Mouse (Mus musculus): ENCODE measurements around the gene Acbd6.

Gene Acbd6

DNA sequence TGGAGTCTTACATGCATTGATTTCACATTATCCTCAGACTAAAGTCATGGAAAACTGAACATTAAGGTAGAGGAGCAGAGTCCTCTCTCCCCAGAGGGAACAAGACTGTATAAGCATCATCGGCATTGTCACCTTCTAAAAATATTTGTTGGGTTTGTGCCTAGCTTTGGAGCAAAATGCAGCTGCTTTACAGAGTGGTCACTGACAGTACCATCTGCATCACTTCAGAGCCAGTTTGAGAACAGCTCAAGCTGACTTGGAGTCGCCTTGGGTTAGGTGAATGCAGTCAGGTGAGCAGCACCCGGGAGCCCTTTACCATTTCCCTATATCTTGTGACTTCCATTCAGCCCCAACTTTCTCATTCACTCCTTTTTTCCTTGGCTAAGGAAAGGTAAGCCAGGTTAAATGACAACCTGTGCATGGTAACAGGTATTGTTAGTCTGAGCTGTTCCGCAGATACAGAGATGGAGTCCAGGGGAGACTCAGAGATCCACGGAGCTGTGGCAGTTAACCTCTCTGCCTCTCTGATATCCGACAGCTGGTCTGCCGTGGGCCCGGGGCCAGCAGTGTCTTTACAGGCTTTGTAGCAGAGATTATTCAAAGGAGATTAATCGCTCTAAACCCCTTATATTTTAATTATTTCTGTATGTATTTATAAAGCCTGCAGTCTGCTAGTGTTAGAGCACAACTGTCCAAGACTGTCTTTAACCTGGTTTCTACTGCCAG lies 92.4 kb downstream of the Acbd6 start:
- no peak for DNase-seq (ENCODE audit: low spot score in 2 of 2)

DNA sequence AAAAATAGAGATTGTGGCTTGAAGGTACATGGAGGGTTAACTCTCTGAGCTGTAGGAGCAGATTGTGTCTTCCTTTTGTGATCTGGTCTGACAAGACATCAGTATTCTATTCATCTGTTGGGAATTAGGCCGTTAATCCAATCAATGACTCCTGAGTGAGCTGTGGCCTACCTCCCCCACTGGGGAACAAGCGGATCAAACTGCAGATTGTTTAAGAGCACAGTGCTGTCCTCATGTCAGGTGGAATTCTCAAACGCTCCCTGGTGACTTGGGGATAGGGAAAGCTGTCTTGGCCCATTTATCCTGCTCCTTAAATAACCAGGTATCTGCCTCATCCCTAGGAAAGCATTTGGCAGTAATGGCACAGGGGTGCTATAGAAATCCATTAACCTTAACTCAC lies 97.0 kb downstream of the Acbd6 start:
- no peak for DNase-seq (ENCODE audit: low spot score in 2 of 2)

DNA sequence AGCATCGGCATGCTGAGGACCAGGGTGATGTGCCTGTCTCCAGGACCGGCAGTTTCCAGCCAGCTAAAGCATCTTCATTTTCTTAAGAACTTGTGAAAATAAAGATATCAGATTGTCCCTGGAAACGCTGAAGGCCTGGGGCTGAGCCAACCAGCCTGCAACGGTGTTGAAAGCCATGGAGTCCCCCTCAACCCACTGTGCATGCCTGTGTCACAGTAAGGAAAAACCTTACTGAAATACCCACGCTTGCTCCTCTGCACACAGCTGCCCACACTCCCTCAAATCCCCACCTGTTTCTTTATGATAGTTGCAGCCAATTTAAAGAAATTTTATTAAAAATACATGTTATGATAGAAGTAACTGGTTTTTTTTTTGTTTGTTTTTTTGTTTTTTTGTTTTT lies 98.4 kb downstream of the Acbd6 start:
- no peak for DNase-seq (ENCODE audit: low spot score in 2 of 2)

DNA sequence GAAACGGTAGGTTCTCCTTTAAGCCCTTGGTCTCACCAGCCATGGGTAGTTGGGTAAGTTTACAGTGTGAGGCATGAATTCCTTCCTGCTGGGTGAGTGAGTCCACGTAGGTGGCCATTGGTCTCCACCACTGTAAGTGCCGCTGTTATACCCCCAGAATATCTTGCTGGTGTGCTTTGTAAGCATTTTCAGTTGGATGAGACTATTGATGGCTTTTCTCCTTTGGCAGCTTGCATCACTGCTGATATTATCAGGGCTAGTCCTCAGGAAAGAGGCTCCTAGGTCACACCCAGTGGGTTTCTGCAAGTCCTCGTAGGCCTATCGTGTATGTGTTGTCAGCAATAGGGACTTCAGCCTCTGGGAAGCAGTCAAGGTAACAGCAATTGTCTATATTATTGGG lies 106.1 kb downstream of the Acbd6 start:
- DNase-seq (ENCODE audit: low spot score in 2 of 2), result no peak

DNA sequence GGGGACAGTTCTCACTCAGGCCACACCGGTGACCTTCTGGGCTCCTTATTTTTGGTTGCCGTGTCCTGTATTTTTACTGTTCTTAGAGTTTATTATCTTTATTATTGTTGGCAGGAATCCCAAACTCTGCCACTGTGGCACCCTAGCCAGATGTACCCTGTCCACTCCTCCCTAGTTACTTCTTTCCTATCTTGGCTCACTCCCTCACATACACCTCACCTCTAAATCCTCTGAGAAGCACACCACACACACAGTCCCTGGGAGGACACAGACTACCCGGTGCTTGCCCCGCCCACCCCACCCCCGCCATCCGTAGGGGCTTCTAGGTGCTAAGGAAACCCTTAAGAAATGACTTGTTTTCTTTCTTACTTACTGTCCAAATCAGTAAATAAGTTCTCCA lies 117.7 kb downstream of the Acbd6 start:
- no peak for DNase-seq (ENCODE audit: low spot score in 2 of 2)

DNA sequence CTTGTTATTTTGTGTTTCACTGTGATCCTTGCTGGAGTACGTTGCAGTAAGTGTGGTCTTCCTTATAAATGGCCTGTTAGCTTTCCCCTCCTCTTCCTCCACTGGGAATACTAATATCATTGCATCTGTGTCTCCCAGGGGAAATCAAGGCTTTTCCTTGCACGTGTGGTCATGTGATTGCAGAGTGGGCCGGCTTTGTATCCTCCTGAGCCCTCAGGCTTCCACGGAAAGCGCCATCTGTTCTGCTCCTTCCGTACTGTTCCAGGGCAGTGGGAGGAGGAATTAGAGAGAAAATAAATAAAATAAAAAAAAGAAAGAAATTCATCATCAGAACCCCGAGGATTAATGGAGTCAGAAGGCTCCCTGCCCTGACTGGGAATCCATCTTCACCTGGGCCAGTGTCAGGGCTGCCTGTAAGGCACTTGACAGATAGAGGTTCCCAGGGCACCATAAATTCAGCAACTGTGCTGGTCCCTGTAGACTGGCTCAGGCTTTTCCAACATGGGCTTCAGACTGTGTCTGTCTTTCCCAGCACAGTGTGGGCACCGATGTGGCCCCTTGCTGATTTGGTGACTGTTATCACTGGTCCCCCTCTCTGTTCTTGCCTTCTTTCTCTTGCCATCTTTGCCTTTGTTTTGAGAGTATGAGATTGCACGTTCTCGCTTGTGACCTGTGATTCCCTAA lies 123.3 kb downstream of the Acbd6 start:
- no peak for DNase-seq (ENCODE audit: low spot score in 2 of 2)

DNA sequence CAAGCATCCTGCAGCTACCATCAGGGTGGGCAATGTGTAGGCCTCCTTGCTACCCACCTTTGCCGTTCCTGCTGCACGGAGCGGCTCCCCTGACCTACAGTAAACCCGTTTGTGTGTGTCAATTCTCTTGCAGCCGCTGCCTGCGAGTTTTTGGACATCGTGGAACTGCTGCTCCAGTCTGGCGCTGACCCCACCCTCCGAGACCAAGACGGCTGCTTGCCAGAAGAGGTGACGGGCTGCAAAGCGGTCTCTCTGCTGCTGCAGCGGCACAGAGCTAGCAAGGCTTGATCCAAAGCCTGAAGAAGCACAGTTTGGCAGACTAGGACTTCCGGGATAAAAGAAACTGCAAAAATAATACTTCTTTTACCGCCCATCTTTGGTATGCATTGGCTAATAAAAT lies 128.9 kb downstream of the Acbd6 start:
- DNase-seq (ENCODE audit: low spot score in 2 of 2), result no peak

DNA sequence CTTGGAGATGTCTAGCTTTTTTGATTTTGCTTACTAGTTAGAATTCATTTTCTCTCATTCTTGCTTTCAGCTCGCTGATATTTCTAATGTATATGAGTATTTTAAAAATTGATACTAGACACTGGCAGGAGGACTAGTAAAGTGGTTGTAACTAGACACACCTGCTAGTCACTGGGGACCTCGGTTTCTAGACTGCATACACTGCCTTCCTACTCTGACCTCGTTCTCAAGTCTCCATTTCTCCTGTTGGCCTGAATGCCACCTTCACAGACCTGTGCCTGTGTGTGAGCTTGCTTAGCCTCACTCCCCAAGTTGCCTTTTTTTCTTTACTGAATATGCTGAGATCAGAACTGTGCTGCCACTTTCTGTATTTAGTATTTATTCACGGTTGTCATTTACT lies 131.2 kb downstream of the Acbd6 start:
- DNase-seq (ENCODE audit: low spot score in 2 of 2), result no peak

DNA sequence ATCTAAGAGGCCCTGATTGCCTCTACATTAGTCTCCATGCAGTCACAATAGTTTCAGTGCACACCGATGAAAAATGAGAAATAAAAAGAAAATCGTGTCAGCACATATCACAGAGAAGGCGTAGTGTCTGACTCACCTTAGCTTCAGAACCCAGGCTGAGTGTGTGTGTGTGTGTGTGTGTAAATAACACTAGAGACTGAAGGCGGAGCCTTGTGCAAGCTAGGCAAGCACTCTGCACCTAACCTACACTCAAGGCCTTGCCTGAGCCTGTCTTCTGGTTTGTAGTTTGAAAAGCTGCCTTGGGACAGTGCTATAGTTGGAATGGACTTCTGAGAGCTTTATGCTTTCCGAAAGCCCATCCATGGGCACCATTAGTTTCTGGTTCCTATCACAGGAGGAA lies 131.6 kb downstream of the Acbd6 start:
- DNase-seq (ENCODE audit: low spot score in 2 of 2), result no peak

DNA sequence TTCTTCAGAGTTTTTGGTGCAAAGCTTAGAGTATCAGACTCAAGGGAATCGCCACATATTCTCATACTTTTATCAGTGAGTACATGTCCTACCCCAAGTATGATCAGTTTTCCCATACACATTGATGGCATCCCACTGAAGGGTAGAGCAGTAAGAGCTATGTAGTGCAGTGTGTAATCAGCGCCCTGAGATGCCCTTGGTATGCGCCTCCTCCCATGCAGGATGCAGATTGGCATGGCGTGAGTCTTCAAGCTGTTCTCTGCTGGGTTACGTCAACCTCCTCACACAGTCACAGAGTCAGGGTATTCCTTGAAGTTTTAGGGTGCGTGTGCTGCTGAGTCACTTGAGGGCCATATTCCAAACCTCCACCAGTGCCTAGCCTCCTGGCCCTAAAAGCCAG lies 134.3 kb downstream of the Acbd6 start:
- no peak for DNase-seq (ENCODE audit: low spot score in 2 of 2)

DNA sequence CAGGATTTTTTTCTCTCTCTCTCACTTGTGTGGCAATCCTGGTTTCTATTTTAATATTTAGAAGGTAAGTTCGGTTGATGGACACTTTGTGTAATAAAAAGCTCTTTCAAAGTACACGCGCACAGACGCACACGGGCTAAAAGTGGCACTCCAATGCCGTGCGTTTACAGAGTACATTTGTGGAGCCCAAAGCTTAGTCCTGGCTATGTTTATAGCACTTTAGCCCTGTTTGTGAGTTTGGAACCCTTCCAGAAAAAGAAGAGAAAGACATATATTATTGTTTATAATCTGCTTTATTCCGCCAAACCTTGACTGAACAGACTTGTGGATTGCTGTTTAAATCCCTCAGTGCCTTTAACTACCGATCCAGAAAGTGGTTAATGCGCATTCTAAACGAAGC lies 135.1 kb downstream of the Acbd6 start:
- DNase-seq (ENCODE audit: low spot score in 2 of 2), result no peak

DNA sequence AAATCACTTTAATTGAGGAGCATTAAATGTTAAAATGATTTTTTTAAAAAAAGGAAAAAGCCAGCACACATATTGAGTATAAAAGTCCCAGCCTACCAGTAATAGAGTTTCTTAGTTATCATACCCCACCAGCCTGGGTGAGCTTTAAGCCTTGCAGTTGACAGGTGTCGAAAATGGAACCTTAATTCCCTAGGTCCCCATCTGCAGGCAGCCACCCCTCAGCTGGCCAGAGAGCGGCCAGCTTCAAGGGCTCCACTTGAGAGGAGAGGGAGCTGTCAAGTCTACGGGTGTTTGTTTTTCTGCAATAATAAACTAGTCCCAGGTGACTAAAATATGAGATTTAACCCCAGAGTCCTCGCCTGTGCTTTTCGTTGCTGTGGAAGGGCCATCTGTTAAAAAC lies 135.5 kb downstream of the Acbd6 start:
- DNase-seq (ENCODE audit: low spot score in 2 of 2), result no peak

DNA sequence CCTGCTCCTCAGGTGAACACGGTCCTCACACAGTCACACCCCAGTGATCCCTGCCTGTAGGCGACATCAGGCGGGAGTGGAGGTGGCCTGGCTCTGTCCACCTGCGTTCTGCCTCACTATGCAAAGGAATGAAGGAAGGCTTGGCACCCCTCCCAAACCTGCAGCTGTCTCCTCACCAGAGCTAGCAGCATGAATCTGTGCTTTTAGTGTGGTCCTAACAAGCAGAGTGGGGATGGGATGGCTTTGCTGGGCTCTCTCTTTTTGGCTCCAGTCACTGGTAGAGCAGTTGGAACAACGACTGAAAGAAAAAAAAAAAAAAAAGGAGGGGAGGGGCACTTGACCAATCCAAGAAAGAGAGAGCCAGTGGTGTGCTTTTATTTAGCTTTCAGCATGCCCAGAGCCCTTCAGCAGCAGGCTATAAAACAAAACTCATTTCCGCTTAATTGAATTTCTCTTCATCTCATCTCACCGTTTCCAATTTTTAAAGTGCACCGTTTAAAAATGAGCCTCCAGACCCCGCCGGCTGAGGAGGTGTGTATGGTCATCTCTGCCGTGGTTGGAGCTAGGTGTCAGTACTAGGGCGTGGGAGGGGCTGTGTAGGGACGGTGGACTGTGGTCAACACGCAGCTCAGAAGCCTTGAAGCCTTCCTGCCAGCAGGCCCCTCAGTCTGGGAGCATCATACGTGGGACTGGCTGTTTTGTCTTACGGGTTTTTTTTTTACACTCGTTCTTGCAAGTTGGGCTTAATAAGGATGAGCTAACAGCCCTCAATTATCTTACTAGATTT lies 140.6 kb downstream of the Acbd6 start:
- no peak for DNase-seq (ENCODE audit: low spot score in 2 of 2)

DNA sequence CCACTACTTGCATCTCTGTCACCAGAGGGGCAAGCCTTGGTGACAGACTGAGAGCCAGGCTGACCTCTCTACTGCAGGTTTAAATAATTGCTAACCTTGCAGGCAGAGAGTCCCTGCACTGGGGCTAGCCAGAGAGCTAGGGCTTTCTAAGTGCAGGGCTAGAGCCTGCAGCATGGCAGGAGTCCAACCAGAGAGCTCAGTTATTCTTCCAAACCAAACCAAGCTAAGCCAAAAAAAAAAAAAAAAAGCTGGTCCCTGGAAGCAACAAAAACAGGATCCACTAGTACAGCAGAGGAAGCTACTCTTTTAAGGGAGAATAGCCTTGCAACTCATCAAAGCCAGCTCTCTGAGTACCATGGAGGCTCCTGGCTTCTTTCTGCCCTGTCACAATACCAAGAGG lies 143.0 kb downstream of the Acbd6 start:
- no peak for DNase-seq (ENCODE audit: low spot score in 2 of 2)

DNA sequence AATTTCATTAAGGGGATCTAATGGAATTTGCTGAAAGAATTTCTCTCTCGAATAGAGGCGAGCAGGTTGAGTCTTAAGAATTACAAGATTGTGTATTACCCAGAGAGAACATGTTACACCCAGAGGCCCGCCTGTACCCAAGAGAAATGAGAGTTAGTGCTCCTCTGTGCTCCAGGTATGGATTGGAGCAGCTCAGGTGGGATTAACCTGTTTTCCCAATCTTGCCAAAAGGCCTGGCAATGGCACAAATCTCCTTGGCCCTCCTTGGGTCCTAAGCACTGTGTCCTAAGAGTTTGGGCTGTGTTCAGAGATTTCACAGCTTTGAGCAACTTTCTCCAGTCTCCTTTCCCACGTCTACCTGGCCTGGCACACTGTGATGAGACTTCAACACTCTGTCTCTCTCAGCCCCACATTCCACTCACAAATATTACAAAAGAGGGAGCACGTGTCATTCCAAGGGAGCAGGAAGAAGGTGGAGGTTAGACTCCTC lies 145.3 kb downstream of the Acbd6 start:
- DNase-seq (ENCODE audit: low spot score in 2 of 2), result no peak

DNA sequence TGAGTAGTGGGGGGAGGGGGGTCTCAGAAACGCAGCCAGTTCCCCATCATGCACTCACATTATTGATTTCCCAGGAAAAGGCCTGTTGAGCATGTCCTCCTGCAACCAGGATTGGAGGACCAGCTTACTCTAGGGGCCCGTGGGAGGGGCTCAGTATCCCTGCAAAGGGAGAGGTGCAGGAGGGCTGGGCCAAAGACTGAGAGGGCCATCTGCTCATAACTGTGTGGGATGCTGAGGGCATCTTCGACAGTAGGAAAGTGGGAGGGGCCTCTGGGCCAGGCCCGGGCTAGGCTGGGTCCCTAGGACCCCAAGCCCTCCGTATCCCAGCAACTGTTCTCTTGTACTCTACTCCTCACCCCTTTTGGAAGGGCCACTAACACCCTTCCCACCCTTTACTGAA lies 146.3 kb downstream of the Acbd6 start:
- DNase-seq (ENCODE audit: low spot score in 2 of 2), result no peak

DNA sequence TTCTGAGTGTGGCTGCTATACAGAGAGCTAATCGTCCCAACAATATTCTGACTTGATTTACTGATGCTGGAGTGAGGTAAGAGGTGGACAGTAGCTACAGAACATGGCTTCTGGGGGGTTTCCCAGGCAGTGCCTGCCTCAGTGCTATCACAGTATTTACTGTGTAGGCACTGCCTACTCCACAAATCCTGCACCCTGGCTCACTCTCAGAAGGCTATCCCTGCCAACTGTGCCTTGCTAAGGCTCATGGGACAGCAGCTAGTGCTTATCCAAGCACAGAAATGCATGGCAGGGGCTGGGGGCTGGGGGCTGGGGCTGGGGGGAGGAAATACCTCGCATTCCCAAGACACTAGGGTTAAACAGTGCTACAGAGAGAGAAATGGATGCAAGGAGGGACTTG lies 155.4 kb downstream of the Acbd6 start:
- DNase-seq (ENCODE audit: low spot score in 2 of 2), result no peak

DNA sequence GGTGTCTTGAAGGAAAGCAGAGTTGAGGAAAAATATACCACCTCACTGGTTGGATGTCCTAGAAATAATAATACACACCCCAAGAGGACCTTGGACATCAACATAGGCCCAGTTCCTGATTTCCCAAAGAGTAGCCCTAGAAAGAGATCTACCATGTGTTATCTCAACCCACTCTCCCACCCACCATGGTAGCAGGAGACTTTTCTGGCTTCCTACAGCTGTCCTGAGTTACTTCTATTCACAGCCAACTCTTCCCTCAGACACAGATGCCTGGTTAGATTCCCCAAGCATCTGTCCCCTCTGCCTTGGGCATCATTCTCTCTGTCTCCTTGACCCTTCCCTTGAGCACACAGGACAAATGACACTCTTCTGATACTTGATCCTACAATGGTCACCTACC lies 157.4 kb downstream of the Acbd6 start:
- DNase-seq (ENCODE audit: low spot score in 2 of 2), result no peak

DNA sequence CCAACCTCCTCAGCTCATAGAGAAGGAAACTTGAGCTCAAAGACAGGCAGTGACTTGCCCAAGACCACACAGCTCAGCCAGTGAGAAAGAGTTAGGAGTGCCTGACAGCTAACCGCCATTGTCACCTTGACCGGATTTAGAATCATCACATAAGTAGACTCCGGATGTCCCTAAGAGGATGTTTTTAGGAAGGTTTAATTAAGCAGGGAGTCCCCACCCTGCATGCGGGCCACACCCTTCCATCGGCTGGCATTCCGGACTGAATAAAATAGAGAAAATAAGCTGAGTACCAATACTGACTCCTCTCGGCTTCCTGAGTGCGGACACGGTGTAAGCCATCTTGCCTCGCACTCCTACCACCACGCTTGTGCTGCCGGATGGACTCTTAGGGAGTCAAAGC lies 159.4 kb downstream of the Acbd6 start:
- DNase-seq (ENCODE audit: low spot score in 2 of 2), result no peak

DNA sequence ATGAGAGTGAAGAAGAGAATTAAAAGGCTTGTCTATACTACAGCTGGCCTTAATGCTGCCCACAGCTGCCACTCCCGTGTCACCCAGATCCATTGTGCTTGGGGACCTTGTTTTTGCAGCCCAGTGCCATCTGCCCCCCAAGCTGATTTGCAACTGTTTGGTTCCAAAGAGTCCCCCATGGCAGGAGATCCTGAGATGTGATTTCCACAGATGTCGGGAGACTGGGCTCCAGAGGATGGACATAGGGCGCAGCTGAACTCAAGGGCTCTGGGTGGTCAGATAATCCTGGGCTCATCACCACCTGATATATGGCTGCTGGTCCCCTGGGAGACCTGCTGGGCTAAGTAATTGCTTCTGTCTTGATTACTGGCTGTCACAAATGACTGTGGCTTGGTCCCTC lies 160.9 kb downstream of the Acbd6 start:
- DNase-seq (ENCODE audit: low spot score in 2 of 2), result no peak

DNA sequence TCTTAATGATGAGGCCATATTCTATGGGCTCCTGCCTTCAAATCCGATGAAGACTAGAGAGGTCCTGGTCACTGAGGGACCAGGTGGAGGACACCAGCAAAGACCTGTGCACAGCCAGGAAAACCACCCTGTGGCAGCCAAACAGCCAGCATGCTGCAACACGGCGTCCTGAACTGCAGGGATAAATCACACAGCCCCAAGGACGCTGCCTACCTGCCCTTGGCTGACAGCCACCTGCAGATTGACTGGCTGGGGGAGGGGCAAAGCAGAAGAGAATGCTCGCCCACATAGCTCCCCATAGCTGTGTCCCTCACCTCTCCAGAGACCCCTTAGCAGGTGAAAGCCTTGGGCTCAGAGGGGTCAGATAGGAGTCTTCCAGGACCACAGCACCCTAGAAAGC lies 162.1 kb downstream of the Acbd6 start:
- no peak for DNase-seq (ENCODE audit: low spot score in 2 of 2)

DNA sequence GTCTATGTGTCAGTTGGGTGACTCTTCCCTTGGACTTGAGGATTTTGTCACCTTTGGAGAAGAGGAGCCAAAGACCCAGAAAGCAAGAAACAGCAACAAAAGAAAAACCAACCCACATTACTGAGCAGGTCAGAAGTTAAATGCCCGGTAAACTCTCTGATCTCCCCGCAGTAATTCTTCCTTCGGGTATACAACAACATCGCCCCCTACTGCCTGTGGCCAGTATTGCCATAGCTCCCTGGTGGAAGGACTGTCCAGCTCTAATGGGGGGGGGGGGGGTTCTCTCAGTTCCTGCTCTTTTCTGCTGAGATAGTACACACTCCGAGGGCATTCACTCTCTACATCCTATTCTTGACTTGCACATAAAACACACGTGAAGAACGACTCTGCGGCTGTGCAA lies 163.5 kb downstream of the Acbd6 start:
- DNase-seq (ENCODE audit: low spot score in 2 of 2), result peak in 1 of 2 experiments; percentile 45

DNA sequence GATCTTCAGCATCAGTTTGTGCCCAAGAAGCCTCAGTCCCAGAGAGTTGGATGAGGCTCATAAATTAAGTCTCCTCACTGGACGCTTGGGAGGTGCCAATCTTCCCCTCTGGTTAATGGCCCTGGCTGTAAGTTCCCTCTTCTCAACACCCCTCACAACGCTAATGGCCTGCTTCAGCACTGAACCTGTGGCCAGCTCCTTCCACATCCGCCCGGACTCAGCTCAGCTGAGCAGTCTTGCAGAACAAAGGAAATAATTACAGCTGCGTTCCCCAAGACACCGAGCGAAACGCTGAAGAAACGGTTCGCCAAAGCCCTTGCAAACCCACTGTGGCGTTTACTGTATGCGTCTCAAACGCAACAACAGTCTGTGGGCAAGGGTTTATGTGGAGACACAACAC lies 164.3 kb downstream of the Acbd6 start:
- DNase-seq (ENCODE audit: low spot score in 2 of 2), result peak in 1 of 2 experiments; percentile 67

Data from spleen, postnatal 10 days (tissue).